Mouse (Mus musculus): ENCODE measurements around the gene Higd1a. TPM values are rescaled to one million over a fixed set of nuclear protein-coding genes. Genes with fewer than 3 reads are reported as not detected.

The Higd1a gene
- polyA plus RNA-seq, 1 experiment from 2014 or later: 102 TPM

GRCm38 (mm10) chr9:121877052-121877740 is 19.0 kb upstream of the Higd1a start:
- 16% methylated on average over 3 of the region's 3 CpGs for WGBS (ENCODE audit: insufficient replicate concordance)
- Histone ChIP-seq H3K4me2 (no peak overlapping the region), H3K27me3 (0 out of 2 replicates have a peak, but pooled peaks cover 3% of the 10 kb centered on the region), H3K36me3 (replicated peaks) (no peaks in the 10 kb centered on the region), H3K27ac (replicated peaks) (no peak overlapping the region), H3K9ac (no peak overlapping the region), H3K4me1 (replicated peaks) (peaks cover 4% of the 10 kb centered on the region; the same call in 1 of the 2 replicates), H3K4me3 (replicated peaks) (no peak overlapping the region), H3K9me3 (replicated peaks) (no peaks in the 10 kb centered on the region)
- no peak for ATAC-seq (ENCODE audit: insufficient read depth)

- H3K36me3 ChIP-seq (replicated peaks): no peaks in the 10 kb centered on the region
- ATAC-seq (ENCODE audit: insufficient read depth): no peak
- no peaks in the 10 kb centered on the region for H3K9me3 ChIP-seq (replicated peaks)
- H3K27ac ChIP-seq (replicated peaks): no peak overlapping the region
- H3K27me3 ChIP-seq: peaks cover 3% of the 10 kb centered on the region; the same call in 1 of the 2 replicates
- no peak overlapping the region for H3K4me3 ChIP-seq (replicated peaks)
- H3K4me1 ChIP-seq (replicated peaks): no peaks in the 10 kb centered on the region
- H3K4me2 ChIP-seq: no peak overlapping the region
- H3K9ac ChIP-seq: no peak overlapping the region
Measured at GRCm38 (mm10) chr9:121873578-121873977, 15.4 kb upstream of the Higd1a start.

GRCm38 (mm10) chr9:121872062-121872683 is 14.0 kb upstream of the Higd1a start:
- WGBS (ENCODE audit: insufficient replicate concordance): 57% methylated on average over 2 of the region's 2 CpGs
- H3K27me3 ChIP-seq: peaks cover under 1% of the 10 kb centered on the region; the same call in 1 of the 2 replicates
- ATAC-seq (ENCODE audit: insufficient read depth): no peak

GRCm38 (mm10) chr9:121869973-121870515 is 11.9 kb upstream of the Higd1a start:
- ATAC-seq (ENCODE audit: insufficient read depth): no peak
- Histone ChIP-seq H3K36me3 (replicated peaks) (no peaks in the 10 kb centered on the region), H3K4me3 (replicated peaks) (no peak overlapping the region), H3K27ac (replicated peaks) (no peak overlapping the region), H3K27me3 (no peaks in the 10 kb centered on the region; the same call in 1 of the 2 replicates), H3K9me3 (replicated peaks) (no peaks in the 10 kb centered on the region), H3K4me2 (no peak overlapping the region), H3K9ac (no peak overlapping the region), H3K4me1 (replicated peaks) (no peaks in the 10 kb centered on the region)
- 39% methylated on average over 4 of the region's 4 CpGs for WGBS (ENCODE audit: insufficient replicate concordance)

More at GRCm38 (mm10) chr9:121872062-121872683, 14.0 kb upstream of the Higd1a start:
- Histone ChIP-seq H3K9ac (no peak overlapping the region), H3K4me2 (no peak overlapping the region), H3K4me3 (replicated peaks) (no peak overlapping the region), H3K9me3 (replicated peaks) (no peaks in the 10 kb centered on the region), H3K4me1 (replicated peaks) (no peaks in the 10 kb centered on the region), H3K36me3 (replicated peaks) (no peaks in the 10 kb centered on the region), H3K27ac (replicated peaks) (no peak overlapping the region)

GRCm38 (mm10) chr9:121869432-121869831 is 11.3 kb upstream of the Higd1a start:
- Histone ChIP-seq H3K27ac (replicated peaks) (no peak overlapping the region), H3K36me3 (replicated peaks) (no peaks in the 10 kb centered on the region), H3K4me2 (no peak overlapping the region), H3K9ac (no peak overlapping the region), H3K27me3 (no peaks in the 10 kb centered on the region; the same call in 1 of the 2 replicates), H3K4me1 (replicated peaks) (no peaks in the 10 kb centered on the region), H3K4me3 (replicated peaks) (no peak overlapping the region), H3K9me3 (replicated peaks) (no peaks in the 10 kb centered on the region)
- whole genome bisulfite sequencing (ENCODE audit: insufficient replicate concordance): 75% methylated on average over 5 of the region's 5 CpGs
- ATAC-seq (ENCODE audit: insufficient read depth): no peak

GRCm38 (mm10) chr9:121868236-121868635 is 10.1 kb upstream of the Higd1a start:
- no peaks in the 10 kb centered on the region for H3K36me3 ChIP-seq (replicated peaks)
- no peak for ATAC-seq (ENCODE audit: insufficient read depth)
- H3K27ac ChIP-seq (replicated peaks): no peak overlapping the region
- H3K4me3 ChIP-seq (replicated peaks): no peak overlapping the region
- no peaks in the 10 kb centered on the region; the same call in 1 of the 2 replicates for H3K27me3 ChIP-seq
- H3K9me3 ChIP-seq (replicated peaks): no peaks in the 10 kb centered on the region
- H3K4me1 ChIP-seq (replicated peaks): no peaks in the 10 kb centered on the region
- 67% methylated on average over 6 of the region's 6 CpGs for WGBS (ENCODE audit: insufficient replicate concordance)
- no peak overlapping the region for H3K9ac ChIP-seq
- no peak overlapping the region for H3K4me2 ChIP-seq

GRCm38 (mm10) chr9:121867632-121868031 is 9.5 kb upstream of the Higd1a start:
- Histone ChIP-seq H3K4me3 (replicated peaks) (no peak overlapping the region), H3K27me3 (no peaks in the 10 kb centered on the region; the same call in 1 of the 2 replicates), H3K9me3 (replicated peaks) (no peaks in the 10 kb centered on the region), H3K9ac (no peak overlapping the region), H3K27ac (replicated peaks) (no peak overlapping the region), H3K4me2 (no peak overlapping the region), H3K4me1 (replicated peaks) (no peaks in the 10 kb centered on the region), H3K36me3 (replicated peaks) (no peaks in the 10 kb centered on the region)
- 71% methylated on average over 6 of the region's 6 CpGs for WGBS (ENCODE audit: insufficient replicate concordance)
- ATAC-seq (ENCODE audit: insufficient read depth): no peak

- Histone ChIP-seq H3K9ac (no peak overlapping the region), H3K36me3 (replicated peaks) (no peaks in the 10 kb centered on the region), H3K27me3 (no peaks in the 10 kb centered on the region), H3K4me2 (no peak overlapping the region), H3K9me3 (replicated peaks) (no peaks in the 10 kb centered on the region), H3K4me3 (replicated peaks) (no peak overlapping the region), H3K4me1 (replicated peaks) (no peaks in the 10 kb centered on the region), H3K27ac (replicated peaks) (no peak overlapping the region)
- WGBS (ENCODE audit: insufficient replicate concordance): 39% methylated on average over 3 of the region's 3 CpGs
- ATAC-seq (ENCODE audit: insufficient read depth): no peak
Measured at GRCm38 (mm10) chr9:121865425-121866008, 7.4 kb upstream of the Higd1a start.

- no peak overlapping the region for H3K27ac ChIP-seq (replicated peaks)
- no peak overlapping the region for H3K9ac ChIP-seq
- no peaks in the 10 kb centered on the region for H3K27me3 ChIP-seq
- 53% methylated on average over 4 of the region's 4 CpGs for WGBS (ENCODE audit: insufficient replicate concordance)
- H3K4me1 ChIP-seq (replicated peaks): 0 out of 2 replicates have a peak, but pooled peaks cover 2% of the 10 kb centered on the region
- H3K4me3 ChIP-seq (replicated peaks): no peak overlapping the region
- H3K9me3 ChIP-seq (replicated peaks): no peaks in the 10 kb centered on the region
- no peak for ATAC-seq (ENCODE audit: insufficient read depth)
- H3K4me2 ChIP-seq: no peak overlapping the region
- H3K36me3 ChIP-seq (replicated peaks): no peaks in the 10 kb centered on the region
Measured at GRCm38 (mm10) chr9:121864837-121865236, 6.7 kb upstream of the Higd1a start.

- Histone ChIP-seq H3K4me1 (replicated peaks) (peaks cover 26% of the 10 kb centered on the region), H3K9me3 (replicated peaks) (no peaks in the 10 kb centered on the region), H3K27ac (replicated peaks) (no peak overlapping the region), H3K36me3 (replicated peaks) (no peaks in the 10 kb centered on the region), H3K9ac (no peak overlapping the region), H3K4me2 (no peak overlapping the region), H3K27me3 (no peaks in the 10 kb centered on the region), H3K4me3 (replicated peaks) (no peak overlapping the region)
- 65% methylated on average over 2 of the region's 2 CpGs for WGBS (ENCODE audit: insufficient replicate concordance)
- no peak for ATAC-seq (ENCODE audit: insufficient read depth)
Measured at GRCm38 (mm10) chr9:121860921-121861320, 2.8 kb upstream of the Higd1a start.

- Histone ChIP-seq H3K4me1 (replicated peaks) (peaks cover 41% of the 10 kb centered on the region), H3K9ac (no peak overlapping the region), H3K4me2 (no peak overlapping the region), H3K9me3 (replicated peaks) (no peaks in the 10 kb centered on the region), H3K4me3 (replicated peaks) (no peak overlapping the region), H3K27ac (replicated peaks) (no peak overlapping the region), H3K27me3 (no peaks in the 10 kb centered on the region), H3K36me3 (replicated peaks) (no peaks in the 10 kb centered on the region)
- 59% methylated on average over 2 of the region's 2 CpGs for WGBS (ENCODE audit: insufficient replicate concordance)
- no peak for ATAC-seq (ENCODE audit: insufficient read depth)
Measured at GRCm38 (mm10) chr9:121859345-121859744, 1.2 kb upstream of the Higd1a start.

Measured in liver, embryonic 15.5 days (tissue).